In the genomic region with DNA sequence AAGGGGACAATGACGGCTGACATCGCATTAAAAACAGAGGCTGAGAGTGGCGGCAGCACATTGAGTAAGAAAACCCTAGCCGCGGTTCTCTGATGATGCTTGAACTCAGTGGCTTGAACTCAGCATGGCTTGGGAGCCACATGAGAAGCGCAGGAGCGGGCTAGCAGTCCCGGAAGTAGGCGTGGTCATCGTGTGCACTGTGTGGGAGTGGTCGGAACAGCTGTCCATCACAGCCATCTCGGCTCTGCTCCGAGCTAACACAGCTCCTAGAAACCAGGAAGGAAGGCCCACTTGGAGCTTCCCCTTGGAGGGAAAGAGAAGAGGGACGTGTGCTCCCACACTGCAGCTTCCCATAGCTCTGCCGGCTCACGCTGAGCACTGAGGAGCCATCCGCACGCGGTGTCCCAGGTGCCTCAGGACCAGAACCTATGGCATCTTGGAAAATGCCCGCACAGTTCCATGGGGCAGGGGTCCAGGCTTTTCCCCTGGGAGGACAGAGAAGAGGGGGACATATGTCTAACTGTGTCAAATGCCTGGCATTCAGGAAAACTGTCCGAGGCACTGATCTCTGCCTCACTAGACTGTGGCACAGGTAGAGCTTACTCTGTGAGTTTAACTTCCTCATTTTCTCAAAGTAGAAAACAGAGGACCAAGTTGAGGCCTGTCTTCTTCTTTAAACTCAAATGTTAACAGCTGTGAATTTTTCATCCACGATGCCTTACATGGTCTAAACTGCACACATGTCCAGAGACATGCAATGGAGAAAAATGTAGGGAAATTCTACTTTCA, we compare ENCODE assay signal across 8 mouse cellular contexts. TPM values are rescaled to one million over a fixed set of nuclear protein-coding genes. Genes with fewer than 3 reads are reported as not detected.
DNase-seq lines count a peak whose midpoint lies in the region; ATAC-seq and TF ChIP-seq lines count a peak whose summit lies in the region.

No protein-coding gene starts in this region.

- DNase-seq in heart, embryonic 10.5 days (ENCODE audit: low spot score): peak; percentile 90
- no peak for DNase-seq in heart, adult 18-20 months
- no peak for DNase-seq in right cerebral cortex, postnatal 25 days
- DNase-seq in cerebellum, adult 18-20 months: no peak

- peaks cover 7% of the 10 kb centered on the region for H3K4me1 ChIP-seq in heart, embryonic 10.5 days
- 0 out of 2 replicates have a peak, but pooled peaks cover 7% of the 10 kb centered on the region for H3K4me1 ChIP-seq in embryonic facial prominence, embryonic 12.5 days
- no peaks in the 10 kb centered on the region for H3K4me1 ChIP-seq in intestine, postnatal 0 days (replicated peaks; ENCODE audit: control insufficient read depth, insufficient read depth, low read length)
- peaks cover 4% of the 10 kb centered on the region for H3K4me1 ChIP-seq in lung, embryonic 16.5 days (replicated peaks; ENCODE audit: control insufficient read depth, insufficient read depth, low read length)
- no peaks in the 10 kb centered on the region; the same call in 1 of the 2 replicates for H3K4me1 ChIP-seq in stomach, embryonic 15.5 days

- peak; percentile 77 for ATAC-seq in embryonic facial prominence, embryonic 12.5 days (ENCODE audit: insufficient number of reproducible peaks, insufficient read depth, low FRiP score, low TSS enrichment)
- ATAC-seq in intestine, postnatal 0 days: peak; percentile 91
- ATAC-seq in lung, embryonic 16.5 days (ENCODE audit: low read depth): peak; percentile 95
- ATAC-seq in stomach, embryonic 15.5 days (ENCODE audit: insufficient read depth, low FRiP score, low read depth): peak; percentile 93

- peak overlapping the region; percentile 82 for H3K27ac ChIP-seq in heart, embryonic 10.5 days
- H3K27ac ChIP-seq in embryonic facial prominence, embryonic 12.5 days: no peak overlapping the region
- no peak overlapping the region for H3K27ac ChIP-seq in intestine, postnatal 0 days (ENCODE audit: low read depth, low read length)
- H3K27ac ChIP-seq in lung, embryonic 16.5 days (ENCODE audit: low read length): no peak overlapping the region
- H3K27ac ChIP-seq in stomach, embryonic 15.5 days: no peak overlapping the region

- no peak overlapping the region for H3K9ac ChIP-seq in embryonic facial prominence, embryonic 12.5 days
- no peak overlapping the region for H3K9ac ChIP-seq in intestine, postnatal 0 days (ENCODE audit: low read depth, low read length)
- H3K9ac ChIP-seq in lung, embryonic 16.5 days (ENCODE audit: low read length): peak overlapping the region; percentile 42; the same call in 1 of the 2 replicates
- no peak overlapping the region for H3K9ac ChIP-seq in stomach, embryonic 15.5 days

- H3K4me3 ChIP-seq in heart, embryonic 10.5 days: peak overlapping the region; percentile 43
- H3K4me3 ChIP-seq in embryonic facial prominence, embryonic 12.5 days: 0 out of 2 replicates have a peak overlapping the region, but pooled peaks have one; percentile 7
- no peak overlapping the region; the same call in 1 of the 2 replicates for H3K4me3 ChIP-seq in intestine, postnatal 0 days (ENCODE audit: low read depth, low read length)
- peak overlapping the region; percentile 9 for H3K4me3 ChIP-seq in lung, embryonic 16.5 days (ENCODE audit: low read length)
- H3K4me3 ChIP-seq in stomach, embryonic 15.5 days (replicated peaks): peak overlapping the region; percentile 5; the same call in 1 of the 2 replicates

- TF ChIP-seq CTCF in intestine, postnatal 0 days (IDR thresholded peaks at IDR 0.05; ENCODE audit: low read depth): no peak

- no peaks in the 10 kb centered on the region for H3K27me3 ChIP-seq in heart, embryonic 10.5 days (ENCODE audit: insufficient read depth, poor library complexity, severe bottlenecking)
- H3K27me3 ChIP-seq in embryonic facial prominence, embryonic 12.5 days: no peaks in the 10 kb centered on the region
- H3K27me3 ChIP-seq in intestine, postnatal 0 days (replicated peaks; ENCODE audit: control insufficient read depth, insufficient read depth, low read length): no peaks in the 10 kb centered on the region
- no peaks in the 10 kb centered on the region for H3K27me3 ChIP-seq in lung, embryonic 16.5 days (ENCODE audit: control insufficient read depth, insufficient read depth, low read depth, low read length)
- no peaks in the 10 kb centered on the region for H3K27me3 ChIP-seq in stomach, embryonic 15.5 days (replicated peaks)

- whole genome bisulfite sequencing in heart, embryonic 10.5 days: 29% methylated on average over 22 of the region's 22 CpGs
- WGBS in embryonic facial prominence, embryonic 12.5 days: 28% methylated on average over 22 of the region's 22 CpGs
- 35% methylated on average over 22 of the region's 22 CpGs for WGBS in intestine, postnatal 0 days
- 30% methylated on average over 22 of the region's 22 CpGs for WGBS in lung, embryonic 16.5 days
- WGBS in stomach, embryonic 15.5 days: 32% methylated on average over 22 of the region's 22 CpGs

- peak overlapping the region; percentile 35 for H3K4me2 ChIP-seq in embryonic facial prominence, embryonic 12.5 days (replicated peaks)
- H3K4me2 ChIP-seq in intestine, postnatal 0 days (replicated peaks; ENCODE audit: low read depth): peak overlapping the region; percentile 57
- H3K4me2 ChIP-seq in lung, embryonic 16.5 days (ENCODE audit: low read depth, low read length): peak overlapping the region; percentile 39
- H3K4me2 ChIP-seq in stomach, embryonic 15.5 days: peak overlapping the region; percentile 36

- no peaks in the 10 kb centered on the region; the same call in 1 of the 2 replicates for H3K9me3 ChIP-seq in heart, embryonic 10.5 days
- H3K9me3 ChIP-seq in embryonic facial prominence, embryonic 12.5 days: no peaks in the 10 kb centered on the region
- H3K9me3 ChIP-seq in intestine, postnatal 0 days (ENCODE audit: control insufficient read depth): no peaks in the 10 kb centered on the region
- 0 out of 2 replicates have a peak, but pooled peaks cover 2% of the 10 kb centered on the region for H3K9me3 ChIP-seq in lung, embryonic 16.5 days (ENCODE audit: control insufficient read depth, low read length)
- H3K9me3 ChIP-seq in stomach, embryonic 15.5 days: no peaks in the 10 kb centered on the region

- H3K36me3 ChIP-seq in heart, embryonic 10.5 days: peaks cover 54% of the 10 kb centered on the region
- H3K36me3 ChIP-seq in embryonic facial prominence, embryonic 12.5 days: peaks cover 36% of the 10 kb centered on the region
- H3K36me3 ChIP-seq in intestine, postnatal 0 days (ENCODE audit: control insufficient read depth, insufficient read depth): peaks cover 8% of the 10 kb centered on the region; the same call in 1 of the 2 replicates
- peaks cover 16% of the 10 kb centered on the region for H3K36me3 ChIP-seq in lung, embryonic 16.5 days (ENCODE audit: control insufficient read depth, insufficient read depth, low read length)
- H3K36me3 ChIP-seq in stomach, embryonic 15.5 days: peaks cover 9% of the 10 kb centered on the region

RNA-seq across cellular contexts. Expression of gene Katnal1, which starts 43.1 kb away (rescaled TPM):
- 17.5 and 19.5 TPM in 2 replicates for polyA plus RNA-seq in heart, embryonic 10.5 days (2016; fragmentation: Nextera tagmentation; extraction: Ambion mirVana)
- 10 to 100 TPM; 10.7 to 10.8 TPM for total RNA-seq in heart, adult 18-20 months (2021)
- 25.4 and 25.7 TPM in 2 replicates for polyA plus RNA-seq in embryonic facial prominence, embryonic 12.5 days (2016; fragmentation: Nextera tagmentation; extraction: Ambion mirVana)
- 2.7 and 2.9 TPM in 2 replicates for polyA plus RNA-seq in intestine, postnatal 0 days (2015; fragmentation: Nextera tagmentation; extraction: Ambion mirVana)
- 11.0 and 11.7 TPM in 2 replicates for polyA plus RNA-seq in lung, embryonic 16.5 days (2015; fragmentation: Nextera tagmentation; extraction: Ambion mirVana)
- polyA plus RNA-seq in stomach, embryonic 15.5 days (2015; fragmentation: Nextera tagmentation; extraction: Ambion mirVana): 12.0 and 12.2 TPM in 2 replicates
